Mouse (Mus musculus) E14TG2a.4 (cell line): ENCODE data around the gene Npc2.

Source experiments
- CTCF ChIP-seq: conservative IDR thresholded peaks from 2 replicates; pipeline ENCODE4 v1.5.1; 2014; ENCODE audit warnings: low read length
- NANOG ChIP-seq: IDR thresholded peaks from 2 replicates; pipeline ENCODE4 v1.6.1; 2014; ENCODE audit warnings: borderline replicate concordance, low read length, mixed read lengths

DNA sequence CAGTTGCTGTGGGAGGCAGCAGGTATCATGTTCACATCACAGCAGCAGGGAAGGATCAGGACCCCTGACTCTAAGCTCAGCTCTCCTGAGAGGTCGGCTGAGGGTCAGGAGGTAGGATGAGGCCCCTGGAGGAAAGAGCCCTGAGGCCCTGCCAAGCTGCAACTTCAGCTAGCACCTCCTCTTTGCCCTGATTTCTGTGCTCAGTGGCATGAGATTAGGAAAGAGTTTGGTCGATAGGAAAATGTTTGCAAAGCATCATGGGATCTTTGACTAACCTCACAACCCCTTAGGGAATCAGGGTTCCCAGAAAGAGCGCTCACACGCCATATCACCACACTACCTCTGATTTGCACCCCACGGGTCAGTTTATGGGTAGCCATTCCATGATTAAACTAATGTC lies 33.8 kb upstream of the Npc2 start:
- no peak for TF ChIP-seq CTCF
- TF ChIP-seq NANOG = no peak
